Mouse (Mus musculus) cerebral cortex, adult 2 months (tissue): ENCODE measurements around the gene Ddx25.

ENCODE experiments used
- WGBS: fragments of 180-500 bp; shearing (Covaris S2); methylation state at CpG from one replicate; pipeline ENCODE4 v1.1.7; 2018; 5-methylcytosine and 5-hydroxymethylcytosine counted together

The Ddx25 gene

GRCm38 (mm10) chr9:35493733-35494092 lies 64.6 kb downstream of the Ddx25 start:
- 79% methylated on average over 4 of the region's 4 CpGs for WGBS

DNA sequence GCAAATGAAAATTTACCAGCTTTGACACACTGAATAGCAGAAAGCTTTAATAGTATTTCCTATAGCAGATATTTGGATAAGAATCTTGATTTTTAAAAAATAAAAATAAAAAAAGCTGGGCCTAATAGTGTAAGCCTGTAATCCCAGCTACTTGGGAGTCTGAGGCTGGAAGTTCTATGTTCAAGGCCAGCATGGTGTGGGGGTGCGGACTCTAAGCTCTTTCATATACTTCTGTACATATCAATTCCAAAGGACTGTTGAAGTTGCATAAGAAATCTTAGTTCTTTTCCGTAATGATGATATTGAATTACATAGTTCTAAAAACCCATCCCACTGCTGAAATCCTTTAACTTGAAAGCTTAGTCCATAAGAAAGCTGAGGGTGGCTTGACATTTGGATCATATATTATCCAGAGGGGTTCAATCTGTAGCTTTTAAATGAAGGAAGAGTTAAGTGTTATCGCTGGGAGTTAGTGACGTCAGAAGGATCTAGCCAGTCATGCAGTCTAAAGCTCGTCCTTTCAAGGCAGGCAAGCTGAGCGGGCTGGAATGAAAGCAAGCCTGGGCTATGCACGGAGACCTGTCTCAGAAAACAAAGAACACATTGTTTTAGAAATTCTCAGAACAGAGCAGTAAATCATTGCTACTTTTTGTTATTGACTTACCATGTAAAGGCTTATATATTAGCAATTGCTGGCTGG lies 65.1 kb downstream of the Ddx25 start:
- WGBS = 75% methylated on average over 7 of the region's 7 CpGs

- WGBS = 83% methylated on average over 11 of the region's 11 CpGs
These were observed 67.0 kb downstream of the Ddx25 start for GRCm38 (mm10) chr9:35491109-35491866.

GRCm38 (mm10) chr9:35488496-35488895 lies 69.8 kb downstream of the Ddx25 start:
- WGBS = 52% methylated on average over 4 of the region's 4 CpGs
